Mouse (Mus musculus) ES-Bruce4 (cell line): Measurements from ENCODE around the gene 2300009A05Rik. TPM values are rescaled to one million over a fixed set of nuclear protein-coding genes. Genes with fewer than 3 reads are reported as not detected.

Experiments
- H3K27ac ChIP-seq: 2 replicates; pipeline ENCODE4 v1.5.1; 2012; ENCODE audit warnings: low read length, inconsistent platforms; ENCODE audit not compliant: insufficient read depth
- H3K27me3 ChIP-seq: 2 replicates; pipeline ENCODE4 v1.6.1; 2012; ENCODE audit warnings: mild to moderate bottlenecking, low read length, inconsistent platforms; ENCODE audit not compliant: control insufficient read depth, poor library complexity, insufficient read depth, severe bottlenecking
- H3K36me3 ChIP-seq: 2 replicates; pipeline ENCODE4 v1.6.1; 2012; ENCODE audit warnings: inconsistent platforms, mild to moderate bottlenecking, low read length, moderate library complexity; ENCODE audit not compliant: control insufficient read depth, poor library complexity, insufficient read depth, severe bottlenecking
- H3K4me1 ChIP-seq: one replicate; pipeline ENCODE4 v1.8.1; 2011; ENCODE audit warnings: low read length; ENCODE audit not compliant: control insufficient read depth, insufficient read depth
- H3K4me3 ChIP-seq: 2 replicates; pipeline ENCODE4 v1.5.1; 2011; ENCODE audit warnings: low read depth, mild to moderate bottlenecking, low read length
- H3K9ac ChIP-seq: 2 replicates; pipeline ENCODE4 v1.6.1; 2012; ENCODE audit warnings: low read depth, mild to moderate bottlenecking, inconsistent platforms; ENCODE audit not compliant: poor library complexity, severe bottlenecking
- H3K9me3 ChIP-seq: replicated peaks from 2 replicates; pipeline ENCODE4 v1.6.1; 2012; ENCODE audit warnings: mild to moderate bottlenecking, low read length, inconsistent platforms; ENCODE audit not compliant: control insufficient read depth, poor library complexity, insufficient read depth, severe bottlenecking
- CTCF ChIP-seq: IDR thresholded peaks from one replicate; pipeline ENCODE4 v1.8.1; 2011; ENCODE audit warnings: low read depth, low read length
- EP300 ChIP-seq: IDR thresholded peaks from 2 replicates; pipeline ENCODE4 v1.6.1; 2011; ENCODE audit warnings: low read depth, low read length; ENCODE audit not compliant: insufficient read depth
- POLR2A ChIP-seq: IDR thresholded peaks from one replicate; pipeline ENCODE4 v1.8.1; 2011; ENCODE audit warnings: low read length; ENCODE audit not compliant: insufficient read depth
- polyA plus RNA-seq: library from polyadenylated mRNA; stranded (reverse); fragments of >200 nt; gene quantifications from 2 replicates; pipeline ENCODE4 v1.2.4, GENCODE M21; 2011; ENCODE audit warnings: low read depth; ENCODE audit not compliant: missing spikeins, insufficient read depth, insufficient read length

The 2300009A05Rik gene
- polyA plus RNA-seq, 1 experiment, result 12.0 TPM

GRCm38 (mm10) chr9:63356278-63356677 is 42.8 kb downstream of the 2300009A05Rik start:
- H3K27me3 ChIP-seq, result no peaks in the 10 kb centered on the region

DNA sequence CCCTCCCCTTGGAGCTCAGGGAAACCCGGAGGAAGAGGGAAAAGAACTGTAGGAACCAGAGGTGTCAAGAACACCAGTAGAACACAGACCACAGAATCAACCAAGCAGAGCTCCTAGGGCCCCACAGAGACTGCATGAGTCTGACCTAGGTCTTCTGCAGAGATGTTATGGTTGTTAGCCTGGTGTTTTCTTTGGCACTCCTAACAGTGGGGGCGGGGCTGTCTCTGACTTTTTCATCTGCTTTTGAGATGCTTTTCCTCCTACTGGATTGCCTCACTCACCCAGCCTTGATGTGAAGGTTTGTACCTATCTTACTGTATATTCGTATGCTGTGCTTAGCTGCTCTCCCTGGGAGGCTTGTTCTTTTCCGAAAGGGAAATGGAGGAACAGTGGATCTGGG is 44.9 kb downstream of the 2300009A05Rik start:
- no peak overlapping the region for H3K4me3 ChIP-seq
- TF ChIP-seq POLR2A (no peak), CTCF (no peak), EP300 (no peak)

More at GRCm38 (mm10) chr9:63356278-63356677, 42.8 kb downstream of the 2300009A05Rik start:
- Histone ChIP-seq H3K9me3 (no peaks in the 10 kb centered on the region), H3K9ac (no peak overlapping the region), H3K36me3 (no peaks in the 10 kb centered on the region), H3K4me3 (no peak overlapping the region), H3K4me1 (no peaks in the 10 kb centered on the region), H3K27ac (no peak overlapping the region)
- TF ChIP-seq CTCF (no peak), POLR2A (no peak), EP300 (no peak)

DNA sequence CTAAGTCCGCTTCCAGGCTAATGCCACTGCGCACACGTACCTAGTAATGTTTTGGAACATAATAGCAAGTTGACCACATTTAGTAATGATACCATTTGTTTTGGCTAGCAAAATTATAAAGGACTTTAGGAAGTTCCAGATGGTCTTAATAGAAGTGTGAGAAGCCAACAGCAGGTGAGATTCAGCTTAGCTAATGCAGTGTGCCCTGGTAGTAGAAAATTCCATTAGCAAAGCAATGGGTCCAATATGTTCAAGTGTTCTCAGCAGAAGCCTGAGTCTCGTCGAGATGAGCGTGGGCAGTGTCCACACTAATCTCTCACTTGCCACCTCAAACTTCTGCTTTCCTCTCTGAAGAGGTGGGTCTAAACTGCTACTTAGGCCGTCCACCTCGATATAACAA is 49.0 kb downstream of the 2300009A05Rik start:
- Histone ChIP-seq H3K27ac (no peak overlapping the region), H3K9me3 (no peaks in the 10 kb centered on the region), H3K4me1 (no peaks in the 10 kb centered on the region), H3K9ac (no peak overlapping the region), H3K36me3 (no peaks in the 10 kb centered on the region), H3K27me3 (no peaks in the 10 kb centered on the region), H3K4me3 (no peak overlapping the region)
- TF ChIP-seq EP300, result no peak
- TF ChIP-seq CTCF, result no peak
- TF ChIP-seq POLR2A, result no peak

More for the DNA sequence above, 44.9 kb downstream of the 2300009A05Rik start:
- H3K27ac ChIP-seq, result no peak overlapping the region
- no peaks in the 10 kb centered on the region for H3K27me3 ChIP-seq
- no peaks in the 10 kb centered on the region for H3K4me1 ChIP-seq
- no peaks in the 10 kb centered on the region for H3K9me3 ChIP-seq
- no peaks in the 10 kb centered on the region for H3K36me3 ChIP-seq
- H3K9ac ChIP-seq, result no peak overlapping the region

- TF ChIP-seq POLR2A, result no peak
- TF ChIP-seq CTCF, result no peak
- no peak for TF ChIP-seq EP300
- Histone ChIP-seq H3K27ac (no peak overlapping the region), H3K36me3 (no peaks in the 10 kb centered on the region), H3K4me3 (no peak overlapping the region), H3K9ac (no peak overlapping the region), H3K27me3 (no peaks in the 10 kb centered on the region), H3K4me1 (no peaks in the 10 kb centered on the region), H3K9me3 (no peaks in the 10 kb centered on the region)
These were observed 49.8 kb downstream of the 2300009A05Rik start for GRCm38 (mm10) chr9:63349241-63349640.

DNA sequence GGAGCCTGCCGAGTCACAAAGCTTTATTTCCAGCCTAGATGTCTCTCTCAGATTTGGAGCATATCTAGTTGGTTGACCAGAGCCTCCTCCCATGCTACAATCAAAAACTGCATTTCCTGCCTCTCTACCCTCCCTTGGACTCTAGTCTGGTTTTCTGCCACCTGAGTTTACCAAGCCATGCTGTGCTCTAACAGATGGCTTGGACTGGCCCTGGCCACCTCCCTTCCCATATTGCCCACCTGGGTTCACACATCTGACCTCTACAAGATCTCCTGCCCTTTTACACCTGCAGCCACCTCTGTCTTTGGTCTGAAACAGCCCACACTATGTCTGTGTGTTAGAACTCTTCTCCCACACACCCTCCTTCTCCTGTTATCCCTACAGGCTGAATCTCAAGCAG is 50.9 kb downstream of the 2300009A05Rik start:
- TF ChIP-seq POLR2A (no peak), EP300 (no peak), CTCF (no peak)
- no peak overlapping the region for H3K27ac ChIP-seq
- no peak overlapping the region for H3K9ac ChIP-seq

DNA sequence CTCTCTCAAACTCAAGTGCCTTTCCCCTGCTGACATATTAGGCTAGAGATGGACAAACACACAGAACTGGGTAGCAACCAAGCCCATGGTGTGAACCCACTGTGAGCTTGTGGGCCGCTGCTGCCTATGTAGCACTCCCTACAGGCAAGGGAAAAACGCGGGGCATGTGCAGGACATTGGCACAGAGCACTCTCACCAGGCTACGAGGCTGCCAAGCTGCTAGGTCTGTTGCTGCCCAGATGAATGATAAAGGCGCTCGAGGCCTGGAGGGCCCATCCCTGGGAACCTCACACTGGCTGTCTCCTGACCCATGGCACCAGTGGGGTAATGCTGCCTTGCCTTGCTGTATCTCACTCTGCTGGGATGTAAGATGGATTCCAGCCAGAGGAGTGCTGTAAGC is 53.0 kb downstream of the 2300009A05Rik start:
- no peak for TF ChIP-seq POLR2A
- TF ChIP-seq EP300, result no peak
- no peak for TF ChIP-seq CTCF
- no peaks in the 10 kb centered on the region for H3K9me3 ChIP-seq
- H3K4me1 ChIP-seq, result no peaks in the 10 kb centered on the region
- no peak overlapping the region for H3K27ac ChIP-seq
- no peak overlapping the region for H3K4me3 ChIP-seq
- H3K27me3 ChIP-seq, result no peaks in the 10 kb centered on the region
- H3K9ac ChIP-seq, result no peak overlapping the region
- no peaks in the 10 kb centered on the region for H3K36me3 ChIP-seq

More for the DNA sequence above, 50.9 kb downstream of the 2300009A05Rik start:
- Histone ChIP-seq H3K4me3 (no peak overlapping the region), H3K9me3 (no peaks in the 10 kb centered on the region), H3K4me1 (no peaks in the 10 kb centered on the region), H3K36me3 (no peaks in the 10 kb centered on the region), H3K27me3 (no peaks in the 10 kb centered on the region)

Other genes starting within 250 kb of the 2300009A05Rik start
- gene Map2k5, start 21.3 kb downstream of the 2300009A05Rik start, polyA plus RNA-seq, result 24.1 and 27.8 TPM in 2 replicates
- not detected in 2 replicates for gene Iqch, start 203.2 kb upstream of the 2300009A05Rik start, polyA plus RNA-seq
- gene Aagab, start 203.4 kb upstream of the 2300009A05Rik start, polyA plus RNA-seq, result 18.2 and 18.8 TPM in 2 replicates